Mouse (Mus musculus): ENCODE data around the gene Grsf1.

Gene Grsf1

DNA sequence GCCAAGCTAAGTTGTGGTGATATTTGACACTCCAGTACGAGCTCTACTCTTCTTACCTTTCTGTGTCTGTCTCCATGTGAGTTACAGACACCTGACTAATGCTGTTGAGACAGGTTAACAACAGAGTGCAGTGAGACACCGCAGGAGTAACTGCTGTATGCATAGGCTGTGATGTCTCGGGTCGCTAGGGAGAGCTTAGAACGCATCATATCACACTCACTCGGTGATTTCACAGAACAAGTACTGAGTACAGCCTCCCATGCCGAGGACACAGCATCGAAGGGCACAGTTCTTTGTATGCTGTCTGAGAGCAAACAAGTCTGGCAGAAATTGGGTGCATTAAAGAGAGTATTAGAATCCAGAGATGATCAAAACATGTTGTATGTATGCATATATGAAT, 46.0 kb downstream of the Grsf1 start:
- no peak for DNase-seq (ENCODE audit: low read depth)

DNA sequence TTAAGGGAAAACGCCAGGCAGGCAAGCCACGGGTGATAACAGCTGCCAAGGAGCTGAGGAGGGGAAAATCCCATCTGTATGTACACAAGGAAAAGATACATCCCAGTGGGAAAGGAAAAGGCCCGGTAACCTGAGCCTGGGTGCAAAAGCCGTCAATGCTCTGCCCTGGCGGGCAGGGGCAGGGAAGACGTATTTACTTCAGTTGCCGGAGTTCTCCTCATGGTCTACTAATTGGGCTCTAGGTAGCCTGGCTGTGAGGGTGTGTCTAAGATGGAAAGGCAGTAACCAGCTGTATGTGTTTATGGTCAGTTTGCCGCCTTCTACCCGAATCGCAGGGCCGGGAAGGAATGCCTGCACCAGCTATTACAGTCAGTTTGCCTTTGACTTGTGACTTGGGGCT, 46.8 kb downstream of the Grsf1 start:
- no peak for DNase-seq (ENCODE audit: low read depth)

GRCm38 (mm10) chr5:88627545-88627944, 48.4 kb downstream of the Grsf1 start:
- DNase-seq (ENCODE audit: low read depth) = no peak

DNA sequence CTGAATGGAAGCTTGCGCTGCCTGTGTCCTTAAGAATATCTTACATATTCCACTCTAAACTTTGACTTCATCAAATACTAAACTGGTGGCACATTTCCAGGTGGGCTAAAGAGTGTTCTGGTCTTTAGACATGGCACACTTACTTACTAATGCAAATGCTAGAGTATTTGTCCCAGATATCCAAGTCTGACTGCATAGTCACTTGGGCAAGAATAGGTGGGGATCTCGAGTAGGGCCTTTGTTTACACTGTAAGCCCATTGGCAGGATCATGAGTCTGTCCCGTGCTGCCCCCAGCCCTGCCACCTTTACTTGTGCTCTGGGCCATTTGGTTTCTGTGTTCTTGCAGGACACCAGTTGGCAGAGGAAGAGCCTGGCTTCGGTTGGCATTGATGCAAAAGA, 59.0 kb downstream of the Grsf1 start:
- DNase-seq (ENCODE audit: low read depth) = no peak

- DNase-seq (ENCODE audit: low read depth) = no peak
Observed at GRCm38 (mm10) chr5:88614129-88614528, 61.8 kb downstream of the Grsf1 start.
